Mouse (Mus musculus) spleen, adult 2 months (tissue): ENCODE measurements at regions not wholly inside any gene's neighbourhood (a gene's known extent, or its start where the extent isn't known, plus 50 kb on each side); places are given as distances from the start of the nearest gene placed in this dataset.

Source experiments
- DNase-seq, 2 experiments: peaks; one replicate each; pipeline versions ENCODE4 v3.0.0 to v3.0.0-alpha.2; 2012 to 2021; ENCODE audit warnings: low spot score in 2 of 2, low read depth in 1 of 2
- H3K27ac ChIP-seq: fragments of 200-500 bp; 2 replicates; pipeline ENCODE4 v1.5.1; 2012; ENCODE audit warnings: low read length, inconsistent platforms; ENCODE audit not compliant: insufficient read depth
- H3K27me3 ChIP-seq: fragments of 200-500 bp; 2 replicates; pipeline ENCODE4 v1.6.1; 2012; ENCODE audit warnings: mild to moderate bottlenecking, moderate library complexity, low read length, inconsistent platforms; ENCODE audit not compliant: control insufficient read depth, insufficient read depth
- H3K36me3 ChIP-seq: fragments of 200-500 bp; 2 replicates; pipeline ENCODE4 v1.6.1; 2012; ENCODE audit warnings: mild to moderate bottlenecking, low read length, inconsistent platforms; ENCODE audit not compliant: control insufficient read depth, insufficient read depth
- H3K4me1 ChIP-seq: fragments of 200-500 bp; 2 replicates; pipeline ENCODE4 v1.6.1; 2011; ENCODE audit warnings: inconsistent platforms; ENCODE audit not compliant: control insufficient read depth, insufficient read depth, insufficient read length
- H3K4me3 ChIP-seq: fragments of 200-500 bp; 2 replicates; pipeline ENCODE4 v1.5.1; 2011; ENCODE audit warnings: mild to moderate bottlenecking, inconsistent platforms; ENCODE audit not compliant: insufficient read depth, insufficient read length; ENCODE audit errors: extremely low read depth
- CTCF ChIP-seq: fragments of 200-500 bp; IDR thresholded peaks from 2 replicates; pipeline ENCODE4 v1.5.1; 2011; ENCODE audit warnings: mild to moderate bottlenecking, inconsistent platforms; ENCODE audit not compliant: insufficient read depth, insufficient read length, insufficient replicate concordance; ENCODE audit errors: extremely low read depth
- POLR2A ChIP-seq: fragments of 200-500 bp; IDR thresholded peaks from 2 replicates; pipeline ENCODE4 v1.6.1; 2011; ENCODE audit warnings: low read depth, low read length, inconsistent platforms
- WGBS: fragments of 180-500 bp; shearing (Covaris S2); methylation state at CpG from one replicate; pipeline ENCODE4 v1.1.7; 2018; 5-methylcytosine and 5-hydroxymethylcytosine counted together

DNA sequence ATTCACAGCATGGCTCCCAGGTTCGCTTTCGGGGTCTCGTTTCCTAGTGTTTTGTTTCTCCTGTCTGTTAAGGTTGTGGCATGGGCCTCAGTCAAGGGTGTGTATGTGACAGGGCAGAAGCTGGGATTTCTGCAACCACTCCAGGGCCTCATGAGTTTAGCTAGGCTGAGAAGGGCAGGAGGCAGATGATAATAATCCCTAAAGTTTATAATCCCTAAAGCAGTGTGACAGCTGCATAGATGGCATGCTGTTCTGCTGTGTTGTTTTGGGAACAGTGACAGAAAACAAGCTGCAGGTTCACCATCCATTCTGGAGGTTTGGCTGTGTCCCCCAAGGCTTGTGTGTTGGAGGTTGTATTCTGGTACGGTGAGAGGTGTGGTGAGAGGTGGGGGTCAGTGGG, 59.8 kb upstream of the Bod1 start:
- Histone ChIP-seq H3K4me3 (no peak overlapping the region), H3K36me3 (no peaks in the 10 kb centered on the region), H3K4me1 (peaks cover 8% of the 10 kb centered on the region; the same call in 1 of the 2 replicates), H3K27me3 (no peaks in the 10 kb centered on the region), H3K27ac (no peak overlapping the region)
- TF ChIP-seq POLR2A (no peak), CTCF (no peak)
- 91% methylated on average over 4 of the region's 4 CpGs for WGBS
- DNase-seq, result no peak

DNA sequence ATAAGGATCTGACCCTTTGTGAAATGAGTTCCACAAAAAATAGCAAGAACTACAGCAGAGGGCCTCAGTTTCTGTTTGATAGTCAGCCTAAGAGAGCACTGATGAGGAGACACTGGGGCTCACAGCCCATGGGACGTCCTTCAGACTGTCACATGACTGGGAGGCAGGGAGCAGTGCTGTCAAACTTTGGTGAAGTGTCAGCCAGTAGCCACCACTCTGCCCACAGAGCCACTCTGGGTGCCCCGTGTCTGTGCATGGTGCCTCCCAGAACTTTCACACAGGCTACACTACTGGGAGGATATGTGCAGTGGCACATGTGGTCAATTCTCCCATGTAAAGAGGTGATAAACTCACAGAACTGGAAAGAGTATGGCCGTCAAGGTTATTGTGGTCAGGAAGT, 60.7 kb upstream of the Bod1 start:
- DNase-seq, result no peak
- TF ChIP-seq CTCF (no peak), POLR2A (no peak)
- Histone ChIP-seq H3K27ac (no peak overlapping the region), H3K27me3 (no peaks in the 10 kb centered on the region), H3K36me3 (no peaks in the 10 kb centered on the region), H3K4me1 (peaks cover 8% of the 10 kb centered on the region; the same call in 1 of the 2 replicates), H3K4me3 (no peak overlapping the region)
- WGBS, result 17% methylated on average over 3 of the region's 3 CpGs

DNA sequence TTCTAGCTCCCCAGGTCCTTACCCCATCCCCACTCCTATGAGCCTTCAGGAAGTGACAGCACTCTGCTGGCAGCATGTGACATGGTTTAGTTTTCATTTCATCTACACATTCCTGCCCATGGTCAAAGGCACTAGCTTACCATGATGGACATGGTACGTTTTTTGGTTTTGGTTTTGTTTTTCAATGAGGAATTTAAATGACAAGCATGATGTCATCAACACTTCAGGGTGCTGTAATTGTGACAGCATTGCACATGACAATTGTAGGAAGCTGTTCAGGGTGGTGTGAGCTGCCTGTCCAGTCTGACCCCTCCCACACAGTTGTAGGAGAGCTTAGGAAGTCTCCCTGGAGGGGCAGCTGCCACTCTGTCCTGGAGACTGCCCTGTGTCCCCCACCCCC, 61.3 kb upstream of the Bod1 start:
- no peak for TF ChIP-seq CTCF
- no peak for TF ChIP-seq POLR2A
- Histone ChIP-seq H3K36me3 (no peaks in the 10 kb centered on the region), H3K27me3 (no peaks in the 10 kb centered on the region), H3K27ac (no peak overlapping the region), H3K4me1 (peaks cover 8% of the 10 kb centered on the region; the same call in 1 of the 2 replicates), H3K4me3 (peak overlapping the region; percentile 19; the same call in 1 of the 2 replicates)
- DNase-seq, result peak in 1 of 2 experiments; percentile 3
- 17% methylated on average over 1 of the region's 1 CpGs for WGBS

DNA sequence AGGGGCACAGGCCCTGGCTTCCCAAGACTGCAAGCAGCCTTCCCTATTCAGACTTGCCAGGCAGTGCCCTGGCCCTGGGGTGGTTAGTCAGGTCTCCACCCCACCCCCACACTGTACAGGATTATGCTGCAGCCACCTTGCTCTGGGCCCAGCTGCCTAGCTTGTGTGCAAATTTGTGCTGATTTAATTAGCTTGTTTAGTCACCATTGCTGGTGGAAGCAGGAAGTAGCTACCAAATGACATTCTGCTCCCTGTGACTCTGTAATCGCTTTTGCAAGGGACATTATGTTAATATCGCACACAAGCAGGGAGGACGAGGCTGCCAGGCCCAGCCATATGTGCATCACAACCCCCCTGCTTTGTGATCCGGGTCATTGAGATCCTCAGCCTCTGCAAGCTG, 62.4 kb upstream of the Bod1 start:
- H3K4me1 ChIP-seq, result peaks cover 8% of the 10 kb centered on the region; the same call in 1 of the 2 replicates
- no peaks in the 10 kb centered on the region for H3K27me3 ChIP-seq
- no peak for DNase-seq
- TF ChIP-seq CTCF, result no peak
- no peaks in the 10 kb centered on the region for H3K36me3 ChIP-seq
- no peak overlapping the region for H3K27ac ChIP-seq
- H3K4me3 ChIP-seq, result no peak overlapping the region
- 75% methylated on average over 4 of the region's 4 CpGs for WGBS

DNA sequence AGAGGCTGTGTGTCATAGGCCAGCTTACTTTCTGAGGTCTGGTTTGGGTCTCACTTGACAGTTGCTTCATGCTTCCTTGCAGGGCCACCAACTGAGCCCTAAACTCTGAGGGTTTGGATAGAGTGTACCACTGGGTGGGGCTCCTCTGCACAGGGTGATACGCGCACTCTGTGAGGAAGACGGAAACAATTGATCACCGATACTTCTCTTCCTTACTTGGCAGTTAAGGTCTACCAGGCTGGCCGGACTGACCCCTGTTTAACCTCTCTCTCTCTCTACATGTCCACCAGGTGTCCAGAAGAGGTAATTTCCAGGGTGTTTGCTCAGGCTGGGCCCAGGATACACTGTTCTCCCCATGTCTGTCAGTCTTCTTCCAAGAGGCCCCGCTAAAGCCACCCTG, 63.6 kb upstream of the Bod1 start:
- WGBS, result 90% methylated on average over 6 of the region's 6 CpGs
- Histone ChIP-seq H3K4me1 (peaks cover 8% of the 10 kb centered on the region; the same call in 1 of the 2 replicates), H3K27ac (no peak overlapping the region), H3K4me3 (no peak overlapping the region), H3K36me3 (no peaks in the 10 kb centered on the region), H3K27me3 (no peaks in the 10 kb centered on the region)
- DNase-seq, result no peak
- TF ChIP-seq POLR2A, result no peak
- no peak for TF ChIP-seq CTCF

DNA sequence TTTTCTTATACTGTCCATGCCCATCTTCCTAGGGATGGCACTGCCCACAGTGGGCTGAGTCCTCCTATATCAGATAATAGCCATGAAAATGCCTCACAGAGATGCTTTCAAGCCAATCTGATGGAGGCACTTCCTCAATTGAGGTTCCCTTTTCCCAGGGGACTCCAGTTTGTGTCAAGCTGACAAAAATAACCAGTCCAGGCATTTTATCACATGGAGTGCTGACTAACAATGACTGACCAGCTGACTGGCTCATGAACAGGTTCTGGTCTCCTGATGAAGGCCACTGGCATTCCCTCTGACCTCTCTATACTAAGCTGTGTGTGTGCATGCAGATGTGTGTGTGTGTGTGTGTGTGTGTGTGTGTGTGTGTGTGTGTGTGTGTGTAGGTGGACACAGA, 64.4 kb upstream of the Bod1 start:
- TF ChIP-seq CTCF (no peak), POLR2A (no peak)
- DNase-seq, result no peak
- Histone ChIP-seq H3K27ac (no peak overlapping the region), H3K4me3 (no peak overlapping the region), H3K4me1 (peaks cover 8% of the 10 kb centered on the region; the same call in 1 of the 2 replicates), H3K36me3 (no peaks in the 10 kb centered on the region), H3K27me3 (no peaks in the 10 kb centered on the region)

DNA sequence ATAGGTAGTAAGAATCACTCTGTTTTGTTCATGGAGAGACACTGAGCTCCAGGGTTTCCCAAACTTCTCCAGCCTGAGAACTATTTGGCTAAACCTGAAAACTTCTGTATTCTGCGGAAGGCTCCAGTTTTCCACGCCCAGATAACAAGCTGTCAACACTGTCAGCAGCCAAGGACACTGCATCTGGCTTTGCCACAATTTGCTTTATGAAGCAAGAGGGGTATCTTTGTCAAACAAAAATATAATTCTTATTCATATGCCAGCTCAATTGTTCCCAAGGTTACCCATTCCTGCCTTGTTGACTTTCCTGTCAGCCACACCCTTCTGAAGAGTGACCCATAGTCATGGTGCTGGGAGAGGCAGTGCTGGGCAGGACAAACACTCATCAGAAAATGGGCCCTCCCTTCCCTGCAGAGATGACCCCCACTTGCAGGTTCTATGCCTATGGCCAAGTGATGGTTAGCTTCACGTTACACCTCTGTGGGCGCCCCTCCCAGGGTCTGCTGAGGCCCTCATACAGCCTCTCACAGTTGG, 64.9 kb upstream of the Bod1 start:
- H3K4me3 ChIP-seq, result no peak overlapping the region
- H3K4me1 ChIP-seq, result peaks cover 8% of the 10 kb centered on the region; the same call in 1 of the 2 replicates
- DNase-seq, result no peak
- no peak overlapping the region for H3K27ac ChIP-seq
- H3K36me3 ChIP-seq, result no peaks in the 10 kb centered on the region
- TF ChIP-seq POLR2A, result no peak
- no peak for TF ChIP-seq CTCF
- WGBS, result 89% methylated on average over 4 of the region's 4 CpGs
- no peaks in the 10 kb centered on the region for H3K27me3 ChIP-seq
